Mouse (Mus musculus) heart, adult 8-10 months (tissue): Measurements from ENCODE around the gene Ppp1r17. TPM values are rescaled to one million over a fixed set of nuclear protein-coding genes. Genes with fewer than 3 reads are reported as not detected.

Experiments used
- total RNA-seq, 4 experiments: library from RNA; stranded (reverse); gene quantifications; 2 replicates each; pipeline ENCODE4 v1.2.4; 2022

Gene Ppp1r17
- total RNA-seq, 4 experiments from 2014 or later, result 0.14 TPM; not detected in 3

Other genes with a start within 250 kb of the Ppp1r17 start
- not detected for gene Itprid1, start 180.6 kb upstream of the Ppp1r17 start, total RNA-seq